Mouse (Mus musculus) adrenal gland, postnatal 10 days (tissue): ENCODE measurements around the gene Dtnb. TPM values are rescaled to one million over a fixed set of nuclear protein-coding genes. Genes with fewer than 3 reads are reported as not detected.

Source experiments
- DNase-seq: peaks from one replicate; pipeline ENCODE4 v3.0.0; 2021; ENCODE audit warnings: mixed read lengths
- microRNA-seq: library from miRNA; unstranded; fragments of <30 nt; microRNA quantifications from one replicate; pipeline ENCODE4 v1.2.0, GENCODE M21; 2021
- total RNA-seq, 2 experiments: library from RNA; stranded (reverse); gene quantifications; 2 replicates each; pipeline ENCODE4 v1.2.3; 2021

The Dtnb gene
- total RNA-seq, 2 experiments from 2014 or later, result 23.8 to 25.3 TPM

DNA sequence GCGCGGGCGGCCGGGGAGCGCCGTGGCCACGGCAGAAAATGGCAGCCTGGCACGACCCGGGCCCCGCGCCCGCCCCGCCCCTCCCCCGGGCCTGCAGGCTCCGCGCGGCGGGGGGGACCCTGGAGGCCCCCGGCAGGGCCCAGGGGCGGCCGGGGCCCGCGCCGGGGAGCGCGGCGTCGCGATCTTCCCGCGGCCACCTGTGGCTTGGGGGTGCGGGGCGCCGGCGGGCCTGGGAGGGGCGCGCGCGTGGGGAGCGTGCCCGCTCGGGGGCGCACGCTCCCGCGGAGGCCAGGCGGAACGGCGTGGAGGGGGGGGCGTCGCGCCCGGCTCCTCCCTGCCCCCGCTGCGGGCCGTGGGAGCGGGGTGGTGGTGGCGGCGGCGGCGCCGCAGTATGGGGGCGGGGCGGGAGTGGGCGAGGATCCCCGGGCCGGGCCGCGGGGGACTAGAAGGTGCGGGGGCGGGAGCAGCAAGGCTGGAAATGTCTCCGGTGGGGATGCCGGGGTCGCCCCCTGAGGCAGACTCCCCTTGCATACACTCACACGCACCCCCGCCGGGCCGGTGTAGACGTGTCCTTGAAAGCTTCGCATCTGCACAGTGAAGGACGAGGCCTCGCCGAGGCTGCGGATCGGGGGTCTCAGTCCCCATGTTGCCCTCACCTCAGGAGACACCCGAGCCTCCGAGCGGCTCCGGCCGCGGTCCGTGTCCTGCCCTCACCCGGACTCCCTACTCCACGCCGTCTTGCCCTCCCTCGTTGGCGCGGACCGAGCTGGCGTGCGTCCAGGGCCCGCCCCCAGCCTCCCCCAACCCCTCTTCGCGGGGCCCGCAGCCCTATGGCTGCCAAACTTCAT is 235.6 kb downstream of the Dtnb start:
- DNase-seq, result peak; percentile 88

DNA sequence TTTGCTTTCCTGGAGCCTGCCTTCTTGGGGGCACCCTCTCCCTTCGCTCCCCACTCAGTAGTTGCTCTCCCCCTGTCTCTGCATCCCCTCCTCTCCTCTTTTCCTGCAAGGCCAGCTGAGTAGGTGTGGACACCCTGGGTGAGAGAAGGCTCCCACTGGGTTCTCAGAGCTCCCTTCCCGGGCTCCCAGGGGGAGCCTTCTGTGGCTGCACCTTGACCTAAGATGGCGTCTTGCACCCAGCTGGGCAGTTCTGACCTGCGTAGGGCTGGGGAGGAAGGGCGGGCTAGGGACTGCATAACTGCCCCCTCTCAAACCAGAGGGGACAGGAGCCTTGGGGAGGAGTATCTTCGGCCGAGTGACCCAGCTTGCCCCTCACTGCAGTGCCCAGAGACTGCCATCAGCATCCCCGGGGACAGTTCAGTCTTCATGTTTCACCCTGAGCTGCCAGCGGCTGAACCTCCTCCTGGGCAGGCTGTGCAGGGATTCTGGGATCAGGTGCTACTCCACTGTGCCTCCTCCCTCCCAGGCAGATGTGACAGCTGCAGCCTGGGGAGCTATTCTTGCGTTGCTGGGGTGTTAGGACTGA is 236.3 kb downstream of the Dtnb start:
- DNase-seq, result peak; percentile 70

DNA sequence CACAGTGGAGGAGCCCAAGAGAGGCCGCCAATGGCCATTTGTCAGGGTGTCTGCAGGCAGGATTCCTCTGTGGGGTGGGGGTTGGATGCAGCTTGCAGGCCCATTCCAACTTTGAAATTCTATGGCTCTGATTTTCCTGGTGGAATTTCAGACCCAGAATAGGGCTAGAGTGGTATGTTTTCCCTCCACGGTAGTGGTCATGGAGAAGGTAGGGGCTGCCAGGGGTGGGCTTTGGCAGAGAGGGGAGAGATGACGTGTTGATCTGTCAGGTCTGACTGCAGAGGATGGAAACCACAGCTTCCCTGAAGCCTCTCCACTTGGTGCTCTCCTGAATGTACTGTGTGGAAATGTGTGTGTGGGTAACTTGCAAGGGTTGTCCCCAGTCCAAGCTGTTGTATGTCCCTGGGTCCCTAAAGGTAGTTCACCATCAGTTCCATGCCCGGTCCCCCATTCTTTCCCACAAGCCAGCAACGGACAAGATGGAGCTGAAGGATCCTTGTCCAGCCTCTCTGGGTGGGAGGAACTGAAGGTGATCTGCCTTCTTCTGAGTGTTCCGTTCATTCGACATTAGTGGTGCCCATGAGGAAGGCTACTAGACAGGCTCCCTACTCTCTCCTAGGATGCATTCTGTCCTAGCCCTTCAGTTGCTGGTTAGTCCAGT is 237.5 kb downstream of the Dtnb start:
- no peak for DNase-seq

DNA sequence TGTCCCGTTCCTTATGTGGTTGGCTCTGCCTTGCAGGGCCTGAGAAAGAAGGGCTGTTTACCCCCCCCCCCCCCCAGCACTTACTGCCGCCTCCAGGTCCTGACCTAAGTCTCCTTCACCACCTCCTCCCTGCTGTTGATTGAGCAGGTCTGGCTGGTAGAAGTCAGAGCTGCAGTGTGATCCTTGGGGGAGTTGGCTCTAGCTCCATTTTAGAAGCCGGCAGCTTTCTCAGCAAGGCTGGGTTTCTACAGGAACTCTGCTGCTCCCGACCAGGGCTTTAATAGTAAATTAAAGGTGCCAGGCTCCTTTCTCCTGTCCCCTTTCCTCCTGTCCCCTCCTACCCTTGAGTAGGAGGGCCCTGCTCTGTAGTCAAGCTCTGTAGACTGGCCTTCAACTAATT is 238.3 kb downstream of the Dtnb start:
- no peak for DNase-seq

DNA sequence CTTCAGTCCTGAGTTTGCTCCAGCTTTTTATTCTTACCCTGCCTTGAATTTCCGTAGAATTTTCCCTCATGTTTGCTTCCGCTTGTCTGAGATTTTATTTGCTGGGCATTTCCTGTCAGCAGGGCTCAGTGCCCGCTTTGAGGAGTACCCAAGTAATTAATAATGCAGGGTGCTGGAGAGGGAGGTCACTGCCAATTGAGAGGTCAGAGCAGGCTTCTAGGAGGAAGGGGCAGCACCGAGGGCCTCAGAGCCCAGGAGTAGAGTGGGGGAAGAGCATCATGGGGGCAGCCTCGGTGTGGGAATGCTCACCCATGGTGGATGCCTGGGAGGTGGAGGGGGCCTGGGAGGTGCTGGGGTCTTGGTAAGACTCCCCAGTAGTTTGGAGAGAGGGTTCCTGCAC is 239.4 kb downstream of the Dtnb start:
- DNase-seq, result no peak

DNA sequence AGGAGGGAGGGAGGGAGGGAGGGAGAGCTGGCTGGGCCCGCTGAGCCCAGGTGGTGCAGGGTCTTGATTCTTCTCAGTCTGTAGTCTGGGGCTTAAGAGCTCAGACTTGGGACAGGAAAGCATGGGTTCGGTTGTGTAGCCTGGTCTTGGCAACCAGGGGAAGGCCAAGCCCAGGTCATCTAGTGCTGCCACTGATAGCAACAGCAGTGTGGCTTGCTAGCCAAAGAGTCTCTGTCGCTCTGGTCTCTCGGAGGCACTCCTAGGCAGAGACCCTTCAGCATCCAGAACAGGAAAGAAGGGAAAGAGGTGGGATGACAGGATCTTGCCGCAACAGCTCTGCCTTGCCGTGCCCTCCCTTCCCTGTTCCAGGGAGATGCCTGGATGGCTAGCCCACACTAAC is 240.1 kb downstream of the Dtnb start:
- DNase-seq, result no peak

DNA sequence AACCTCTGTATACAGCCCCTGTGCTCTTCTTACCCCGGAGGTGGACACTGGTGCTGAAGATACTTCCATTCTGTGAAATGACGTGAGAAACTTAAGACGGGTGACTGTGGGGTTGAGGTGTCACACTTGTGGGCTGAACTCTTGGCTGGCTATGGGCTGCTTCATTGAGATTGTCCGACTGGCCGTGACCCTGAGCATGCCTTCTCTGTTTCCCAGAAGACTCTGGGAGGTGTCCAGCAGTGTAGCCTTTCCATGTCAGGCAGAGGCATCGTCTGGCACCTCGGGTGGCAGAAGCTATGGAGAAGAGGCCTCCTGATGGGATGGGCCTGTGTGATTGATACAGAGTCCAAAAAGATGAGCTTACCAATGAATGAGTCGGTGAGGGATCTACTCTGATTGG is 241.0 kb downstream of the Dtnb start:
- DNase-seq, result no peak

DNA sequence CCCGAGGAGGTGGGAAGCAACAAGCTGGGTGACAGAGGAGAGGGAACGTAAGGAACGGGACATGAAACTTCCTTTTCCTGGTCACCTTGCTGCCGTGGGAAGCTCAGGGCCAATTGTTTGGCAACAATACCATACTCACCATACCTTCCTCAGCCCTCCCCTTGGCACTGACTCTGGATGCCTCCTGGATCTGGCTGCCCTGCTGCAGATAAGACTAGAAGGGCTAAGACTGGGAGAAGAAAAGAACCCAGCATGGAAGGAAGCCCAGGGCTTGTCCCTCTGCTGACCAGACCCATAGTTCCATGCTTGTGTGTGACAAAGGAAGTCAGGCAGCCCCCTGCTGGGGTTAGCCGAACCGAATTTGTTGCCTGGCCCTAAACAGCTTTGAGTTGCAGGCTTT is 243.2 kb downstream of the Dtnb start:
- DNase-seq, result no peak

DNA sequence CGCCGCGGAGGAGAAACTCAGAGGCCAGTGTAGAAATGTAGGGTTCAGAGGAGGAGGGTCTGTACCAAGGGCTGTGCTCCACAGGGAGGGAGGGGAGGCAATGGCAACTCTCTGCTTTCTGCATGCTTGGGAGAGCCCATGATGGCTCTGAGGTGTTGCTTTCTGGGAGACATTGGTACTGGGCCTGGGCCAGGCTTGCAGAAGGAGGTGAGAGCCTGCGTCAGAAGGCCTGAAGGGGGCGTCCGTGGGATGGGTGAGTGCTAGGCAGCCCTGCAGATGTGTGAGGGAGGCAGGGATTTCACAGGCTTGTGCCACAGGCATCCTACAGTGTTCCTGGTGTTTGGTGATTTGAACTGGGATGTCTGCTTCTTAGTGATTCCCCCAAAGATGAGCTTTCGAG is 244.9 kb downstream of the Dtnb start:
- DNase-seq, result no peak

DNA sequence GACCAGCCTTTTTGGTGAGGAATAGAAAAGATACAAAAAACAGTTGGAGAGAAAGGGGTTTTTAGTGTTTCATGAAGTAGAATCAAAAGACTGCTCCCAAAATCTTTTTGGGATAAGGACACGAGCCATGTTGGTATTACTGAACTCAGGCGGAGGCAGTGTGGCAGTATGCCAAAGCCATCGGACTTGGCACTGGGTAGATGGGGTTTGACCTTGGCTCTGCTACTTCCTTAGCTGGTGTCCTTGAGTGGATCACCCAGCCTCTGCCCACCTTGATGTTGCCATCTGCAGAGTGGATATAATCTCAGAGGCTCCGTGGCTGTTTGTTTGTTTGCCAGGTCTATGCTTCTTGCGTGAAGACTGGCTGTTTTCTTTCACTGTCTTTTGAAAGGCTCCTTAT is 245.4 kb downstream of the Dtnb start:
- peak; percentile 81 for DNase-seq

DNA sequence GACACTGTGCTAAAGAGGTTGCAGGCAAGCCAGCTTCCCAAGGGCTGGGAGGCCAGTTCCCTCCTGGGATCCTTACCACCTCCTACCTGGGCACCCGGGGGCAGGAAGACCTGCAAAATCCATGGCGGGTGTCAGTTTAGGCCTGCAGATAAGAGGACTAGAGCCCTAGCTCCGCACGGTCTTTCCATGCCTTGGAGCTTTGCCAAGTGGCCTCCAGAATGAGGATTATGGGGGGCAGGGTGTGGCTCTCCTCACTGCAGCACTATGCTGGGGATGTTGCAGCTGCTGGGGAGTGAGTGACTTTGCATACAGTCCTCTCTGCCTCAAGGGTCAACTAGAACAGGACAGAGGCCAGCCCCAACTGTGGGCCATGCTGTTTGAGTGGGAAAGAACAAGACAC is 247.7 kb downstream of the Dtnb start:
- no peak for DNase-seq

DNA sequence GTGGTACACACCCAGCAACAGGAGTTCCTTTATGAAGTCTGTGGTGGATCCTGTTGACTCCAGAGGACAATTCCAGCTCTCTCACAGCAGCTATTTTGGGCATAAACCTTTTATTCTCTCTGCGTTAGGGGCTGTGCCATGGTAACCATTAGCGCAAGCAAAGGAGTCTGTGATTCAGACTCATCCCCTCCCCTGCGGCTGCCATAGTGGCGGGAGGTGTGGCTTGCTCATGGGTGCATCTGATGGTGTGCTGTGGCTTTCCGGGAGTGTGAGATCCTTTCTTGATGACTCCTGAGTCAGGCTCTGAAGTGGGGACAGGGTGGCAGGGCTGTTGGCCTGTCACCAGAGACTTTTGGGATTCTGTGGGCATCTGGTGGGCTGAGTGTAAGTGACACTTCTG is 251.2 kb downstream of the Dtnb start:
- DNase-seq, result no peak

DNA sequence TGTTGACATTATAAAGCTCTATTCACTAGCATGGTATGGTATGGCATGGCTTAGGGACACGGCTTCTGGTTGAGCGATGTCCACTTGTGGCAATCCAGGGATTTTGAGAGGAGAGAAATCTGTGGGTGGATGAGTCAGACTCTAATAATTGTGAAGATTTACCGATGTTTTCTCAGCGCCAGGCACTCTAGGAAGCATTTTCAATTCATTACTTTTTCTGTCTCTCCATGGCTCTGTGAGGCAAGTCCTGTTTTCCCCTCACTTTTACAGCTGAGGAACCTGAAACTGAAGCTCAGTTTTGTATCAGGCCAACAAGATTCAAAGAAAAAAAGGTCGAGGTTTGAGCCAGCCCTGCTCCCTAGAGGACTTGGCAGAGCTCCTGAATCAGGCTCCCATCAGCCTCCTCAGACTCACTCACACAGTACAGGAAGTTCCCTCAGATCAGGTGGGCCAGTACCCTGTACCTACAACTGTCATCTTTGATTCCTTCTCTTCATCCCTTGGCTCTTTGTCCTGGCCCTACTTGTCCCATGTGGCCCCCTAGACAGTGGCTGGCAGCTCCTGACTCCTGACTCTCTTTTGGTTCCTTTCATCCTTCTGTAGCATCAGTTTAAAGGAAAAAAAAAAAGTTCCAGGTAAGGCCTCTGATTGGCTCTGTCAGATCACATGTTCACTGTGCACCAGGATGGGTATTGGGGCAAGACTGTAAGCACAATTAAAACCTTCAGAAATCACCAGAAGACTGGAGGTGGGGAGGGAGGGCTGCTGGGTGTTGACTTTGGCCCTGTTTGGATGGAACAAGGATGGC is 252.9 kb downstream of the Dtnb start:
- no peak for DNase-seq

DNA sequence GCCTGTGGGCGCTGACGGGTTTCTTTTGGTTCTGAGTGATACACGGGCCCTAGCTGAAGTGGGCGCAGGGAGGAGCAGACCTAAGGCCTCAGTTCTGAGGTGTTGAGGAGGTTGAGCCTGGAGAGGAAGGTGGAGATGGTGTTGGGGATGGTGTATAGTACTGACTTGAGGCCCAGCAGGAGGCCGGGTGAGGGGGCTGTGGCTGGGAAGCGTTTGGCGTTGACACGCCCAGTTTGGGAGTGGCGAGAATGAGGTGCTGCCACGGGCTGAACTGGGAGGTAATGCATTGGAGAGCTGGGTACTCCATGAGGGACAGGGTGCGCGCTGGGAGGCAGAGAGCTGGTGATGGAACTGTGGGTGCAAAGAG is 253.5 kb downstream of the Dtnb start:
- no peak for DNase-seq

DNA sequence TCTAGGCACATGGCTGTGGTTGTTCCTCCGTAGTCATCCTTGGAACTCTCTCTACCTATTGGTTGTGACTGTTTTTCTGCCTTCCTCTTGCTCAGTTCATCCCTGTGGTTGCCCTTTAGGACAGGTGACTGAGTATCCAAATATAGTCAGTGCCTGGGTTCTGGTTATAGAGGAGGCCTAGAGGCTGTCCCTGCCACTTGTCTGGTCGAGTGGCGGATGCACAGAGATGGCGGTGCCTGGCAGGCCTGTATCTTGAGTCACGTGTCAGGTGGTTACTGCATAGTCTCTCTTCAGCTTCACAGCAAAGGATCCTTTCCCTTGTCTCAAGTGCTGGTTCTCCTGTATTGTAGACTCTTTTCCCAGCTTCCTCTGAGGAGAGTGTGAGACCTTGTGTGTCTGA is 255.6 kb downstream of the Dtnb start:
- no peak for DNase-seq

Small RNA genes within 50 kb of the gene (microRNA-seq; reads per million reads assigned to microRNA genes)
- not detected for gene Gm26050

Other genes starting within 250 kb of the Dtnb start
- 10 to 100 TPM; 13.2 to 18.5 TPM for gene Kif3c, start 207.2 kb upstream of the Dtnb start, total RNA-seq
- 10 to 100 TPM; 31.6 to 37.7 TPM for gene Asxl2, start 145.5 kb upstream of the Dtnb start, total RNA-seq
- 100 to 1,000 TPM in 1 of 2 experiments, 10 to 100 TPM in 1; 98.7 to 133 TPM for gene Dnmt3a, start 233.6 kb downstream of the Dtnb start, total RNA-seq